Mouse (Mus musculus) midbrain, embryonic 15.5 days (tissue): ENCODE data around the gene Uimc1. TPM values are rescaled to one million over a fixed set of nuclear protein-coding genes. Genes with fewer than 3 reads are reported as not detected.

ENCODE experiments used
- ATAC-seq: fragments of 200-750 bp; cut with Nextera tagmentation; replicated peaks from 2 replicates; pipeline ENCODE4 v1.8.0; 2017; ENCODE audit warnings: moderate TSS enrichment
- H3K27ac ChIP-seq: fragments of 300-500 bp; sonication (generic); 2 replicates; pipeline ENCODE4 v1.5.1; 2015; ENCODE audit warnings: mild to moderate bottlenecking, inconsistent platforms
- H3K27me3 ChIP-seq: fragments of 300-500 bp; sonication (generic); replicated peaks from 2 replicates; pipeline ENCODE4 v1.6.1; 2015; ENCODE audit warnings: inconsistent platforms
- H3K36me3 ChIP-seq: fragments of 300-500 bp; sonication (generic); replicated peaks from 2 replicates; pipeline ENCODE4 v1.6.1; 2015; ENCODE audit warnings: inconsistent platforms
- H3K4me1 ChIP-seq: fragments of 300-500 bp; sonication (generic); 2 replicates; pipeline ENCODE4 v1.6.1; 2015; ENCODE audit warnings: inconsistent platforms
- H3K4me2 ChIP-seq: fragments of 300-500 bp; sonication (generic); 2 replicates; pipeline ENCODE4 v1.6.1; 2015; ENCODE audit warnings: inconsistent platforms, mild to moderate bottlenecking, moderate library complexity
- H3K4me3 ChIP-seq: fragments of 300-500 bp; sonication (generic); 2 replicates; pipeline ENCODE4 v1.5.1; 2015; ENCODE audit warnings: mild to moderate bottlenecking, inconsistent platforms
- H3K9ac ChIP-seq: fragments of 300-500 bp; sonication (generic); 2 replicates; pipeline ENCODE4 v1.6.1; 2015; ENCODE audit warnings: mild to moderate bottlenecking, inconsistent platforms
- H3K9me3 ChIP-seq: fragments of 300-500 bp; sonication (generic); 2 replicates; pipeline ENCODE4 v1.6.1; 2016; ENCODE audit warnings: inconsistent platforms
- WGBS: fragments of 180-500 bp; shearing (Covaris S2); methylation state at CpG from one replicate; pipeline ENCODE4 v1.1.7; 2015; ENCODE audit warnings: mixed read lengths; 5-methylcytosine and 5-hydroxymethylcytosine counted together
- polyA plus RNA-seq: library from polyadenylated mRNA; unstranded; fragments of >200 nt; fragmentation: Nextera tagmentation; extraction: Ambion mirVana; gene quantifications from 2 replicates; pipeline ENCODE4 v1.2.1, GENCODE M21; 2015

Uimc1 gene
- polyA plus RNA-seq, 1 experiment from 2014 or later, result 21.5 TPM

DNA sequence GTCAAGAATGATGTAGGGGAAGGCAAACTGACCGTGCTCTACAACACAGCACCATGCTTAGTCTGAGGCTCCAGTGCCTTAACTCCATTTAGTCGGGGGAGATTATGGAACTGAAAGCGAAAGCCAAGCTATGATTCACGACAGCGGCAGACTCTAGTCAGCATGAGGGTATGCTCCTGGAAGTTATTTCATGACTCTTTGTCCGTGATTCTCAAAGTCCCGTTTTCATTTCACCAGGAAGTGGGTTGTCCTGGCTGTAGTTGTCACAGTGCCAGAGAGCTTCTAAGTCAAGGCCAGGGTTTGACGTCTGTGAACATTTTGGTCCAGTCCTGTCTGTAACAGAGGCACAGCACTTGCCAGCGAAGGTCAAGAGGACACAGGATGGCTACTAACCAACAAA is 77.4 kb downstream of the Uimc1 start:
- no peaks in the 10 kb centered on the region for H3K9me3 ChIP-seq
- H3K27me3 ChIP-seq, result no peaks in the 10 kb centered on the region
- no peak overlapping the region for H3K4me2 ChIP-seq
- no peak overlapping the region for H3K4me3 ChIP-seq
- no peak overlapping the region for H3K9ac ChIP-seq
- no peak overlapping the region for H3K27ac ChIP-seq
- no peaks in the 10 kb centered on the region for H3K36me3 ChIP-seq
- ATAC-seq, result no peak
- no peaks in the 10 kb centered on the region for H3K4me1 ChIP-seq
- 85% methylated on average over 9 of the region's 9 CpGs for WGBS

- no peak overlapping the region for H3K4me2 ChIP-seq
- WGBS, result 48% methylated on average over 4 of the region's 4 CpGs
- no peaks in the 10 kb centered on the region for H3K36me3 ChIP-seq
- no peak for ATAC-seq
- no peak overlapping the region for H3K4me3 ChIP-seq
- no peaks in the 10 kb centered on the region for H3K4me1 ChIP-seq
- no peak overlapping the region for H3K27ac ChIP-seq
- no peaks in the 10 kb centered on the region for H3K27me3 ChIP-seq
- no peaks in the 10 kb centered on the region for H3K9me3 ChIP-seq
- H3K9ac ChIP-seq, result no peak overlapping the region
These were observed 77.8 kb downstream of the Uimc1 start for GRCm38 (mm10) chr13:55022256-55022655.

- 94% methylated on average over 13 of the region's 13 CpGs for WGBS
- Histone ChIP-seq H3K4me3 (no peak within 1 kb of the TSS), H3K36me3 (no peaks in the 10 kb centered on the region), H3K27me3 (no peaks in the 10 kb centered on the region), H3K9ac (no peak within 1 kb of the TSS), H3K4me1 (no peaks in the 10 kb centered on the region), H3K9me3 (no peaks in the 10 kb centered on the region), H3K27ac (no peak within 1 kb of the TSS), H3K4me2 (no peak within 1 kb of the TSS)
- no peak for ATAC-seq
These were observed 78.8 kb downstream of the Uimc1 start, which contains the start of gene Hk3 for GRCm38 (mm10) chr13:55021194-55021779. Gene Hk3, minus strand, starts transcription at chr13:55021385.

- ATAC-seq, result no peak
- no peak overlapping the region for H3K27ac ChIP-seq
- no peak overlapping the region for H3K4me3 ChIP-seq
- no peaks in the 10 kb centered on the region for H3K9me3 ChIP-seq
- no peaks in the 10 kb centered on the region for H3K27me3 ChIP-seq
- H3K4me2 ChIP-seq, result no peak overlapping the region
- 91% methylated on average over 4 of the region's 4 CpGs for WGBS
- H3K36me3 ChIP-seq, result no peaks in the 10 kb centered on the region
- H3K4me1 ChIP-seq, result no peaks in the 10 kb centered on the region
- no peak overlapping the region for H3K9ac ChIP-seq
These were observed 80.0 kb downstream of the Uimc1 start for GRCm38 (mm10) chr13:55020051-55020450.

DNA sequence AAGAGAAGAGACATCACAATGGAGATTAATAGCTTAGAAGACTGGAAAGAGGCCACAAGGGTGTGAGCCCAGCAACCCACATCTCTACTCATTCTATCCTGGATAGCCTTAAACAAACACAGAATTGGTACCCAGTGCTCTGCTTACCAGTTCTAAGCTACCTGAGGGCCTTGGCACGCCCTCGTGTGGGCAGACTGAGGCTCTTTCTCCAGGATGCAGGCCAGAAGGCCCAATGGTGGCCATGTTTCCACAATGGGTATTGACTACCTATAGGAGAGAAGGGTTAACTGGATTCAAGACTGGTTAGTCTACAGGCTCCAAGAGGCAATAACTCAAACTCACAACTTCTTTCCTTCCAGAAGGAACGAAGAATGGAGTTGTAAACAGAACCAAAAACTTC is 80.9 kb downstream of the Uimc1 start:
- 71% methylated on average over 3 of the region's 3 CpGs for WGBS

DNA sequence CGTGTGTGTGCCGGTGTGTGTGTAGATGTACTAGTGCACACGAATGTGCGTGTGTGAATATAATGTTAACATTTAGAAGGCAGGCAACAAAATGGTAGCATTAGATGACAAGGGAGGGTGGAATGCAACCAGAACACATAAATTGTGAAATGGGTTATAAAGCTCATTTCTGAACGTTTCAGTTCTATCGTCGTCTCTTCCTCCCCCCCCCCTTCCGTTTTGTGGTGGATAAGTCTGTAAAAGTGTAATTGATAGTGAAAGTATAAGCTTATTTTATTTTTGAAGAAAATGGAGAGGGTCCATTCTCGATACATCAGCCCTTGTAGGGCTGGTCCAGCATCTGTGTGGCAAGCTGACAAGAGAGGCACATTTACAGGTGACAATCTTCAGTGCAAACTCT is 81.4 kb downstream of the Uimc1 start:
- ATAC-seq, result no peak
- Histone ChIP-seq H3K27me3 (no peaks in the 10 kb centered on the region), H3K4me1 (no peaks in the 10 kb centered on the region), H3K9me3 (no peaks in the 10 kb centered on the region), H3K9ac (no peak overlapping the region), H3K4me3 (no peak overlapping the region), H3K4me2 (no peak overlapping the region), H3K27ac (no peak overlapping the region), H3K36me3 (no peaks in the 10 kb centered on the region)
- 89% methylated on average over 9 of the region's 9 CpGs for WGBS

More for the DNA sequence above, 80.9 kb downstream of the Uimc1 start:
- H3K27me3 ChIP-seq, result no peaks in the 10 kb centered on the region
- ATAC-seq, result no peak
- no peak overlapping the region for H3K9ac ChIP-seq
- no peaks in the 10 kb centered on the region for H3K9me3 ChIP-seq
- no peaks in the 10 kb centered on the region for H3K36me3 ChIP-seq
- no peak overlapping the region for H3K27ac ChIP-seq
- H3K4me1 ChIP-seq, result no peaks in the 10 kb centered on the region
- H3K4me2 ChIP-seq, result no peak overlapping the region
- H3K4me3 ChIP-seq, result no peak overlapping the region

GRCm38 (mm10) chr13:55017898-55018599 is 82.1 kb downstream of the Uimc1 start:
- Histone ChIP-seq H3K4me2 (no peak overlapping the region), H3K27me3 (no peaks in the 10 kb centered on the region), H3K36me3 (no peaks in the 10 kb centered on the region), H3K4me1 (no peaks in the 10 kb centered on the region), H3K9ac (no peak overlapping the region), H3K4me3 (no peak overlapping the region), H3K9me3 (no peaks in the 10 kb centered on the region), H3K27ac (no peak overlapping the region)
- 79% methylated on average over 8 of the region's 8 CpGs for WGBS
- no peak for ATAC-seq

DNA sequence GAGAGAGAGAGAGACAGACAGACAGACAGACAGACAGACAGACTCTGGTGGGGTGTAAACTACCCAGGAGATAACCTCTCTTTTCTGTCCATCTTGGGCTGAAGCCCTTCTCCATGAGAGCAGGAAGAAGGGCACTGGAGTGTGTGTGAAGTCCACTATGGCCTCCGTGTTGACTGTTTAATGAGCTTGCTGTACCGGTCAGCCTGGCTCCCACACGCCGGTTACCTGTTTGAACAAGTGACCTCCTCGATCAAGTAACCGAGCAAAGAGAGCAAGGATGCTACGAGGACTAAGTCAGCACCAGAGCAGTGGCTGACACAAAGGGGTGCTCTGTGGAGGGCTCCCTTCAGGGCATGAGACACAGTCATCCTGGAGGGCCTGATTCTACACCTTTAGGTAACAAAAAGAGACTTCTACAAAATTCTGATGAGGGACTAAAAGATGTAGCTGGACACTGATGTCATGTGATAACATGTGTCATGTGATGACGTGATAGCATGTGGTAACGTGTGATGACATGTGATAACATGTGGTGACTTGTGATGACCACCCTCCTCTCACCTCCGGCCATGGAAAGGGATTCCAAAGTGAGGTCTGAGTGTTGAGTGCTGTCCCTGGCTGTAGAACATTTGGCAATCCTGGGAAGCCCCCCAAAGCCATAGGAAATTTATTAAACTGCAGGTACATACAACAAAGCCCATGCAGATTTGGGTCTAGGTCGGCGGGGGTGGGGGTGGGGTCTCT is 82.8 kb downstream of the Uimc1 start:
- no peak overlapping the region for H3K4me3 ChIP-seq
- no peak for ATAC-seq
- no peaks in the 10 kb centered on the region for H3K36me3 ChIP-seq
- H3K4me1 ChIP-seq, result no peaks in the 10 kb centered on the region
- H3K9ac ChIP-seq, result no peak overlapping the region
- H3K4me2 ChIP-seq, result no peak overlapping the region
- WGBS, result 91% methylated on average over 12 of the region's 12 CpGs
- no peaks in the 10 kb centered on the region for H3K9me3 ChIP-seq
- no peak overlapping the region for H3K27ac ChIP-seq
- H3K27me3 ChIP-seq, result no peaks in the 10 kb centered on the region

- H3K36me3 ChIP-seq, result no peaks in the 10 kb centered on the region
- no peak overlapping the region for H3K9ac ChIP-seq
- ATAC-seq, result no peak
- peaks cover 8% of the 10 kb centered on the region for H3K4me1 ChIP-seq
- no peak overlapping the region for H3K27ac ChIP-seq
- H3K4me3 ChIP-seq, result no peak overlapping the region
- H3K9me3 ChIP-seq, result no peaks in the 10 kb centered on the region
- H3K27me3 ChIP-seq, result no peaks in the 10 kb centered on the region
- WGBS, result 60% methylated on average over 9 of the region's 9 CpGs
- no peak overlapping the region for H3K4me2 ChIP-seq
These were observed 85.6 kb downstream of the Uimc1 start for GRCm38 (mm10) chr13:55014451-55014850.

GRCm38 (mm10) chr13:55013702-55014344 is 86.3 kb downstream of the Uimc1 start:
- Histone ChIP-seq H3K27me3 (no peaks in the 10 kb centered on the region), H3K4me3 (no peak overlapping the region), H3K27ac (no peak overlapping the region), H3K36me3 (no peaks in the 10 kb centered on the region), H3K4me2 (no peak overlapping the region), H3K4me1 (peaks cover 13% of the 10 kb centered on the region), H3K9me3 (no peaks in the 10 kb centered on the region), H3K9ac (no peak overlapping the region)
- WGBS, result 18% methylated on average over 9 of the region's 9 CpGs
- ATAC-seq, result no peak

DNA sequence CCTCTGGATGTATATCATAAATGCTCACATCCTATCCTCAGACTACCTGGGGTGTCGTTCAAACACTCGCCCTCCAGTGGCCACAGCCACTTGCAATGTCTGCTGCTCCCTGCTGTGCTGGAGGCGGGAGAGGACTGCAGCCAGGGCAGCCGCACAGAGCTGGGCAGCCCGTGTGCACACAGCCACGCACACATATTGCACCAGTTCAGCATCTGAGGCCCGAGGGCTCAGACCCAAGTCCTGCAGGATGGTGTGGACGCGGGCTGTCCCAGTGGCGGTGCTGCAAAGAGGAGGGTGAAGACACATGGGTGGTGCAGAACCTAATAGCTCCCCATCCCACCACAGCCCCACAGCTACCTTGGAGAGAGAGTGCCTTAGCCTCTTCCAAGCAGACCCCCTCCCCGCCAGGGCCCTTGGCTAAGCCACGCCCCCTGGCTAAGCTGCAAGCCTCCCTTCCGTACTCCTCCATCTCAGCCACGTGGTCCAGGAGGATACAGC is 88.1 kb downstream of the Uimc1 start:
- Histone ChIP-seq H3K4me3 (no peak overlapping the region), H3K27me3 (no peaks in the 10 kb centered on the region), H3K27ac (no peak overlapping the region), H3K9ac (no peak overlapping the region; the same call in 1 of the 2 replicates), H3K4me2 (peak overlapping the region; percentile 9; the same call in 1 of the 2 replicates), H3K9me3 (no peaks in the 10 kb centered on the region), H3K4me1 (peaks cover 30% of the 10 kb centered on the region), H3K36me3 (no peaks in the 10 kb centered on the region)
- WGBS, result 2% methylated on average over 14 of the region's 14 CpGs
- 0 out of 2 replicates have a peak, but pooled peaks have one; percentile 22 for ATAC-seq

GRCm38 (mm10) chr13:55011103-55011502 is 89.0 kb downstream of the Uimc1 start:
- Histone ChIP-seq H3K9me3 (no peaks in the 10 kb centered on the region), H3K4me3 (no peak overlapping the region), H3K4me1 (peaks cover 32% of the 10 kb centered on the region), H3K9ac (no peak overlapping the region), H3K27ac (no peak overlapping the region), H3K4me2 (no peak overlapping the region), H3K36me3 (no peaks in the 10 kb centered on the region), H3K27me3 (no peaks in the 10 kb centered on the region)
- 89% methylated on average over 15 of the region's 15 CpGs for WGBS
- ATAC-seq, result no peak
